Mouse (Mus musculus) E14TG2a.4 (cell line): Measurements from ENCODE around the gene Cdc6.

Source experiments
- CTCF ChIP-seq: conservative IDR thresholded peaks from 2 replicates; pipeline ENCODE4 v1.5.1; 2014; ENCODE audit warnings: low read length
- NANOG ChIP-seq: IDR thresholded peaks from 2 replicates; pipeline ENCODE4 v1.6.1; 2014; ENCODE audit warnings: borderline replicate concordance, low read length, mixed read lengths
- POU5F1 ChIP-seq: IDR thresholded peaks from 2 replicates; pipeline ENCODE4 v1.6.1; 2014; ENCODE audit warnings: low read length, borderline replicate concordance

GRCm38 (mm10) chr11:98943741-98944461 lies 36.3 kb downstream of the Cdc6 start:
- TF ChIP-seq CTCF = no peak
- TF ChIP-seq POU5F1 = no peak
- no peak for TF ChIP-seq NANOG
